Mouse (Mus musculus): ENCODE measurements around the gene Caml. TPM values are rescaled to one million over a fixed set of nuclear protein-coding genes. Genes with fewer than 3 reads are reported as not detected.
"Not testable (repeated sequence)": the region's sequence is repeated elsewhere in the genome, so short reads cannot be mapped to it uniquely, and the experiment has no call there.

Gene Caml
- polyA plus RNA-seq (2015; fragmentation: Nextera tagmentation; extraction: Ambion mirVana), result 111 TPM in 2 replicates

GRCm38 (mm10) chr13:55622649-55623541, at the start of gene Caml:
Caml (plus strand) TSS chr13:55623005.
- Histone ChIP-seq H3K9ac (peak within 1 kb of the TSS; percentile 90), H3K27ac (replicated peaks) (peak within 1 kb of the TSS; percentile 96), H3K27me3 (no peaks in the 10 kb centered on the region), H3K4me3 (peak within 1 kb of the TSS; percentile 89), H3K4me2 (peak within 1 kb of the TSS; percentile 77), H3K36me3 (peaks cover 20% of the 10 kb centered on the region), H3K9me3 (no peaks in the 10 kb centered on the region), H3K4me1 (replicated peaks) (peaks cover 42% of the 10 kb centered on the region)
- ATAC-seq (ENCODE audit: low read depth), result peak; percentile 99
- under 1% methylated on average over 59 of the region's 59 CpGs for WGBS

DNA sequence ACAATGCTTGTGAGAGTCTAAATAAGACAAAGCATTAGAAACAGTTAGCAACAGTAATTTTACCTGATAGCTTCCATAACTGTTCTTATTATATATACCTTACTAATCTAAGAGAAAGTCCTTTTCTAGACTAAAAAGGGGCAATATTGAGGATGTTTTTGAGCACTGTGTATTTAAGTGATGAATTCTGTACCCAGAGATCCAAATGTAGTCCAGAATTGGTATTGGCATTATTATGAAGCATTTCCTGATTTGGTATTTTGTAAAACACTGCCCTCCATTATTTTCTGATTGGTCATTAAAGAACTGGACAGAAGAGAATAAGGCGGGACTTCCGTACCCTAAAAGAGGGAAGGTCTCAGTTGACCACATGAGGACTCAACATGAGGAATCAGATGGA, 49.4 kb upstream of the Caml start, which contains the start of gene Tmed9:
TSS of gene Tmed9 (plus strand) at position 301 of the 400 bp plus-strand sequence.
- 96% methylated on average over 2 of the region's 2 CpGs for WGBS
- peaks cover 25% of the 10 kb centered on the region for H3K4me1 ChIP-seq (replicated peaks)

DNA sequence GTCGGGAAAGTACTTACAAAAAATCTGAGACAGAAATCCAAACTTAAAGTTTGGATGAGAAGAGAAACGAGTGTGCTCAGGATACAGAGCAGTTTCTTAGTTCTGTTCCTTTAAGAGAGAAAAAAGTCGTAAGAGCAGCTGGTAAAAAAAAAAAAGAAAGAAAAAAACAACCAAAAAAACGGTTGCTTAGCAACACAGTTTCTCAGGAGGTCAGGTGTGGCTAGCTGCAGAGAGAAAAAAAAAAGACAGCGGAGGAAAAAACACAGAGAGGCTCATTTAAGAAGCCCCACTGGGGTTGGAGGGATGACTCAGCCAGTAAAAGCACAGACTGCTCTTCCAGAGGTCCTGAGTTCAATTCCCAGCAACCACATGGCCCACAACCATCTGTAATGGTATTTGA, 48.5 kb upstream of the Caml start:
- H3K4me3 ChIP-seq, result no peak overlapping the region
- no peak overlapping the region for H3K4me2 ChIP-seq
- H3K27me3 ChIP-seq, result no peaks in the 10 kb centered on the region
- ATAC-seq (ENCODE audit: low read depth), result no peak
- no peaks in the 10 kb centered on the region for H3K9me3 ChIP-seq
- H3K9ac ChIP-seq, result no peak overlapping the region
- peaks cover 16% of the 10 kb centered on the region for H3K4me1 ChIP-seq (replicated peaks)
- 76% methylated on average over 5 of the region's 5 CpGs for WGBS
- no peak overlapping the region for H3K27ac ChIP-seq (replicated peaks)
- H3K36me3 ChIP-seq, result no peaks in the 10 kb centered on the region

More for the DNA sequence above, 49.4 kb upstream of the Caml start, which contains the start of gene Tmed9:
- Histone ChIP-seq H3K27me3 (no peaks in the 10 kb centered on the region), H3K9me3 (no peaks in the 10 kb centered on the region), H3K27ac (replicated peaks) (no peak within 1 kb of the TSS), H3K9ac (no peak within 1 kb of the TSS), H3K4me2 (no peak within 1 kb of the TSS), H3K4me3 (no peak within 1 kb of the TSS), H3K36me3 (0 out of 2 replicates have a peak, but pooled peaks cover 2% of the 10 kb centered on the region)
- no peak for ATAC-seq (ENCODE audit: low read depth)

DNA sequence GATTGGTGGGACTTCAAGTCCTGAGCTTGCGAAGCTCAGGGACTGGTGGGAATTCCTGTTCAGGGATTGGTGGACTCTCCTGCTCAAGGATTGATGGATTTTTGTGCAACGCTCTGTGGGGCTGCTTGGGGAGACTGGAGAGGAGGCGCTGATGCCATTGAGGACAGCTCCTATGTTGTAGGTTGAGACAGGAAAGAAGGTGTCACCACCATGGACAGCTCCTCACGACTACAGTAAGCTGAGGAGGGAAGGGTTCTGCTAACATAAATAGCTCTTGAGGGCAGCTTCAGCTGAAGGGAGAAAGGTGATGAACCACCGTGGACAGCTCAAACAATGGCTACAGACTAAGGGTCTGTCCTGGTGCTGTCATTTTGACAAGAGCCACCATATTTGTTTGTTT, 46.9 kb upstream of the Caml start:
- no peak for ATAC-seq (ENCODE audit: low read depth)
- no peaks in the 10 kb centered on the region for H3K27me3 ChIP-seq
- H3K9me3 ChIP-seq, result no peaks in the 10 kb centered on the region
- H3K36me3 ChIP-seq, result no peaks in the 10 kb centered on the region
- no peak overlapping the region for H3K9ac ChIP-seq
- H3K4me2 ChIP-seq, result no peak overlapping the region
- peaks cover 10% of the 10 kb centered on the region for H3K4me1 ChIP-seq (replicated peaks)
- 64% methylated on average over 5 of the region's 5 CpGs for WGBS
- H3K4me3 ChIP-seq, result no peak overlapping the region
- no peak overlapping the region for H3K27ac ChIP-seq (replicated peaks)

DNA sequence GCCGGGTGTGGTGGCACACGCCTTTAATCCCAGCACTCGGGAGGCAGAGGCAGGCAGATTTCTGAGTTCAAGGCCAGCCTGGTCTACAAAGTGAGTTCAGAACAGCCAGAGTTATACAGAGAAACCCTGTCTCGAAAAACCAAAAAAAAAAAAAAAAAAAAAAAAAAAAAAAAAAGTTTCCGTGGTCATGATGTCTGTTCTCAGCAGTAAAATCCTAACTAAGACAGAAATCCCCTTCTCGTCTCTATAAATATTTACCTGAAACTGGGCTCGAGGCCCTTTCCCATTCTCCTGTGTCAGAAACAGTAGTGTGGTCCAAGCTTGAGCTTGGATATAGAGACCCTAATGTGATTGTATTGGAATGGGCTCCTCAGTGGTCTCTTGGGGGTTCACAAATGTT, 45.9 kb upstream of the Caml start:
- not testable (repeated sequence) for H3K9me3 ChIP-seq, H3K4me3 ChIP-seq

GRCm38 (mm10) chr13:55578086-55578485, 44.7 kb upstream of the Caml start:
- Histone ChIP-seq H3K27ac (replicated peaks) (no peak overlapping the region), H3K4me3 (no peak overlapping the region), H3K4me1 (replicated peaks) (no peaks in the 10 kb centered on the region), H3K9ac (no peak overlapping the region), H3K27me3 (no peaks in the 10 kb centered on the region), H3K9me3 (no peaks in the 10 kb centered on the region), H3K36me3 (no peaks in the 10 kb centered on the region), H3K4me2 (no peak overlapping the region)
- 87% methylated on average over 4 of the region's 4 CpGs for WGBS
- no peak for ATAC-seq (ENCODE audit: low read depth)

More for the DNA sequence above, 45.9 kb upstream of the Caml start:
- not testable (repeated sequence) for H3K4me2 ChIP-seq; H3K27ac ChIP-seq (replicated peaks); H3K9ac ChIP-seq; H3K36me3 ChIP-seq; H3K27me3 ChIP-seq; H3K4me1 ChIP-seq (replicated peaks); ATAC-seq (ENCODE audit: low read depth)
- 85% methylated on average over 7 of the region's 7 CpGs for WGBS

DNA sequence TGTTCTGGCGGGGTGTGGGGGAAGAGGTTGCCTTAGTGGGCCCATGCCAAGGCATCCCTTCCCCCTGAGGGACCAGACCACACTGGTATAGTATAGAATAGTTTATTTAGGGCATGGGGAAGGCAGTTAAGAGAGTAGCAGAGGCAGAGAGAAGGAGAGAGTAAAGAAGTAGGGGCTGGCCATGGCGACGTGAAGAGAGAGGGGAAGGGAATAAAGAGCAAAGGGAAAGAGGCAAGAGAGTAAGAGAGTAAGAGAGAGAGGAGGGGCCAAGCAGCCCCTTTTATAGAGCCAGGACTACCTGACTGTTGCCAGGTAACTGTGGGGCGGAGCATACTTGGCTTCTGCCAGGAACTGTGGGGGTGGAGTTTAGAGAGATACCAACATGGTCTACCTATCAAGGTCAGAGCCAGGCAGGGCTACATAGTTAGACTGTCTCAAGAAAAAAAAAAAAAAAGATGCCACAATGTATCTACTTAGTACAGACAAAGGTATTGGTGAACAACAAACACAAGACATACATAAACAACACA, 30.8 kb upstream of the Caml start:
- no peak overlapping the region for H3K27ac ChIP-seq (replicated peaks)

DNA sequence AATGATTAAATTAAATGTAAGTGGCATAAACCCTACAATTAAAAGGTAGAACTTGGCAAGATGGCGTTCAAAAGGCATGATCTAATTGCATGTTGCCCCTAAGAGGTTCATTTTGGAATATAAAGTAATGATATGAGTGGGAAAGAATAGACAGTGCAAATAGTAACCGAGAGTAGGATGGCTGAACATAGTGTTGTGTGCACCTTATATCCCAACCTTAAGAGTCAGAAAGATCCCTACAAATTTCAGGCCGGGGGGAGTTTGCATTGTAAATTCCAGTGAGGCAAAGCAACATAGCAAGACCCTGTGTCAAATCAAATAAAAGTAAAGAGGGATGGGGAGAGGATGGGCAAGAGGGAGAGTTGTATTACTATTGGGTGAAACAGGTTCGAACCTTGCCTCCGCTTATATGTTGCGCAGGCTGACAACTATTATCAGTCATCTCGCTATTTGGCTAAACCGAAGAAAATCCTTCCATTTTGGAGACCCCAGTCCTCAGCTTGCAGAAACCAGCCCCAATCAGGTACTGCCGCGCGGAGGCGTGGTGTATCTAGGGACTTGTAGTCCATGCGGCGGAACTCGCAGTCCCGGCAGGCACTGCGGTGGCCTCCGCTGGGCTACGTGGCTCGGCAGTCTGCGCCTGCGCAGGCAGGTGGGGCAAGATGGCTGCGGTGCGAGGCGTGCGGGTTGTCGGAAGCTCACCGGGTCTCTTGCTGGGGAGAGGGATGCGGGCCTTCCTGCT, 30.1 kb upstream of the Caml start:
- peaks cover 12% of the 10 kb centered on the region; the same call in 1 of the 2 replicates for H3K27me3 ChIP-seq
- peak overlapping the region; percentile 89 for H3K9ac ChIP-seq
- no peaks in the 10 kb centered on the region for H3K9me3 ChIP-seq
- WGBS, result 4% methylated on average over 29 of the region's 29 CpGs
- H3K4me1 ChIP-seq (replicated peaks), result peaks cover 13% of the 10 kb centered on the region
- peaks cover 33% of the 10 kb centered on the region for H3K36me3 ChIP-seq
- peak overlapping the region; percentile 76 for H3K4me2 ChIP-seq
- peak overlapping the region; percentile 84 for H3K27ac ChIP-seq (replicated peaks)
- peak; percentile 98 for ATAC-seq (ENCODE audit: low read depth)
- peak overlapping the region; percentile 53 for H3K4me3 ChIP-seq

More for the DNA sequence above, 30.8 kb upstream of the Caml start:
- Histone ChIP-seq H3K4me3 (no peak overlapping the region), H3K9ac (no peak overlapping the region), H3K36me3 (peaks cover 26% of the 10 kb centered on the region), H3K4me2 (peak overlapping the region; percentile 76; the same call in 1 of the 2 replicates), H3K4me1 (replicated peaks) (peaks cover 13% of the 10 kb centered on the region), H3K27me3 (peaks cover 12% of the 10 kb centered on the region; the same call in 1 of the 2 replicates), H3K9me3 (no peaks in the 10 kb centered on the region)
- 0 out of 2 replicates have a peak, but pooled peaks have one; percentile 29 for ATAC-seq (ENCODE audit: low read depth)
- 73% methylated on average over 4 of the region's 4 CpGs for WGBS

- peaks cover 13% of the 10 kb centered on the region for H3K4me1 ChIP-seq (replicated peaks)
- H3K27ac ChIP-seq (replicated peaks), result peak overlapping the region; percentile 77
- H3K9me3 ChIP-seq, result no peaks in the 10 kb centered on the region
- peaks cover 39% of the 10 kb centered on the region for H3K36me3 ChIP-seq
- H3K9ac ChIP-seq, result peak overlapping the region; percentile 89
- WGBS, result 1% methylated on average over 31 of the region's 31 CpGs
- H3K4me3 ChIP-seq, result peak overlapping the region; percentile 53
- ATAC-seq (ENCODE audit: low read depth), result peak; percentile 68
- H3K27me3 ChIP-seq, result peaks cover 12% of the 10 kb centered on the region; the same call in 1 of the 2 replicates
- H3K4me2 ChIP-seq, result peak overlapping the region; percentile 76
Observed at GRCm38 (mm10) chr13:55593254-55593747, 29.5 kb upstream of the Caml start.

DNA sequence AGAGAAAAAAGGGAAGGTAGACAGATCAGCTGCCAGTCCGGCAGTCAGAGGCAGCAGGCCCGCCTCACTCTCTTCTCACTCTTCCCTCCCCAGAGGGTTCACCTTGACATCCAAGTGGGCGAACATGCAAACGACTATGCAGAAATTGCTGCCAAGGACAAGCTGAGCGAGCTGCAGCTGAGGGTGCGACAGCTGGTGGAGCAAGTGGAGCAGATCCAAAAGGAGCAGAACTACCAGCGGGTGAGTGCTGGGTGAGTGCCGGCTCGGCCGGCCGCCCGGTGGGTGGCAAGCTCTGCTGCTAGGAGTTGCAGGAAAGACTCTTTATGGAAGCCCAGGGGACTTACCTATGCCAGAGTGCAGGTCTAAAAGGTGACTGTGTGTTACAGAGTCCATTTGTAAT, 27.4 kb upstream of the Caml start:
- Histone ChIP-seq H3K4me2 (no peak overlapping the region), H3K27me3 (peaks cover 6% of the 10 kb centered on the region; the same call in 1 of the 2 replicates), H3K4me1 (replicated peaks) (peaks cover 21% of the 10 kb centered on the region), H3K9me3 (no peaks in the 10 kb centered on the region), H3K27ac (replicated peaks) (no peak overlapping the region), H3K36me3 (peaks cover 44% of the 10 kb centered on the region), H3K9ac (no peak overlapping the region), H3K4me3 (no peak overlapping the region)
- ATAC-seq (ENCODE audit: low read depth), result no peak
- 90% methylated on average over 12 of the region's 12 CpGs for WGBS

DNA sequence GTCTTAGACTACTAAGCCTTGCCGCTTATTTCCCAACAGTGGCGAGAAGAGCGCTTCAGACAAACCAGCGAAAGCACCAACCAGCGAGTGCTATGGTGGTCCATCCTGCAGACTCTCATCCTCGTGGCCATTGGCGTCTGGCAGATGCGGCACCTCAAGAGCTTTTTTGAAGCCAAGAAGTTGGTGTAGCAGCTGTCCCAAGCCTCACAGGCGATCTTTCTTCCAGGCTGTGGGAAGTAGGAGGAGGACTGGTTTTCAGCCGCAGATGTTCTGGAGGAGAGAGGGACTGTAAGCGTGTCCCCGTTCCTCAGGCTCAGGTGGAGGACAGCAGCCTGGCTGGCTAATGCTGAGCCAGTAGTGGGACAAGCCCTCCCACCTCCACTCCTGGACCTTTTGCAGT, 26.0 kb upstream of the Caml start:
- H3K9ac ChIP-seq, result no peak overlapping the region
- no peak overlapping the region for H3K4me3 ChIP-seq
- no peaks in the 10 kb centered on the region for H3K27me3 ChIP-seq
- no peak for ATAC-seq (ENCODE audit: low read depth)
- H3K36me3 ChIP-seq, result peaks cover 44% of the 10 kb centered on the region
- no peaks in the 10 kb centered on the region for H3K9me3 ChIP-seq
- WGBS, result 97% methylated on average over 12 of the region's 12 CpGs
- no peak overlapping the region for H3K4me2 ChIP-seq
- no peak overlapping the region for H3K27ac ChIP-seq (replicated peaks)
- peaks cover 34% of the 10 kb centered on the region for H3K4me1 ChIP-seq (replicated peaks)

Data from neural tube, embryonic 13.5 days (tissue).